17 mouse cellular contexts compared by ENCODE assay signal in genomic region chr8:57436437-57436796, GRCm38 (mm10). TPM values are rescaled to one million over a fixed set of nuclear protein-coding genes. Genes with fewer than 3 reads are reported as not detected.
DNase-seq lines count a peak whose midpoint lies in the region; ATAC-seq lines count a peak whose summit lies in the region.
"Had no signal": no experiment of that assay in that cellular context is flagged by ENCODE, and none has a peak within 500 bp of the region (broad histone marks: within the 10 kb centered on the region; RNA-seq: fewer than 3 reads in every experiment).

No protein-coding gene starts in this region.

- no peak overlapping the region for H3K4me3 ChIP-seq in embryonic facial prominence, embryonic 12.5 days
- no peak overlapping the region for H3K4me3 ChIP-seq in embryonic facial prominence, embryonic 10.5 days
- H3K4me3 ChIP-seq in limb, embryonic 12.5 days (replicated peaks), result no peak overlapping the region
- no peak overlapping the region for H3K4me3 ChIP-seq in limb, embryonic 10.5 days
- H3K4me3 ChIP-seq in embryonic facial prominence, embryonic 13.5 days, result no peak overlapping the region
- H3K4me3 ChIP-seq in limb, embryonic 13.5 days, result no peak overlapping the region
- H3K4me3 ChIP-seq: erythroblast, embryonic 14.5 days; heart, embryonic 12.5 days; intestine, embryonic 15.5 days; midbrain, embryonic 12.5 days; myocyte had no signal

- ATAC-seq in embryonic facial prominence, embryonic 12.5 days (ENCODE audit: insufficient number of reproducible peaks, insufficient read depth, low FRiP score, low TSS enrichment), result no peak
- no peak for ATAC-seq in limb, embryonic 12.5 days (ENCODE audit: insufficient number of reproducible peaks, insufficient read depth, low FRiP score, low TSS enrichment, low read depth)
- no peak for ATAC-seq in embryonic facial prominence, embryonic 13.5 days (ENCODE audit: insufficient number of reproducible peaks, insufficient read depth, low FRiP score, low TSS enrichment, low read depth)
- ATAC-seq in limb, embryonic 13.5 days (ENCODE audit: low FRiP score, low read depth), result no peak; the same call in 1 of the 2 replicates
- ATAC-seq: intestine, embryonic 15.5 days had no signal

- no peak overlapping the region for H3K9ac ChIP-seq in embryonic facial prominence, embryonic 12.5 days
- no peak overlapping the region for H3K9ac ChIP-seq in limb, embryonic 12.5 days (replicated peaks)
- H3K9ac ChIP-seq in embryonic facial prominence, embryonic 13.5 days, result no peak overlapping the region
- no peak overlapping the region for H3K9ac ChIP-seq in limb, embryonic 13.5 days
- H3K9ac ChIP-seq: heart, embryonic 12.5 days; intestine, embryonic 15.5 days; midbrain, embryonic 12.5 days had no signal

- no peak overlapping the region for H3K4me2 ChIP-seq in embryonic facial prominence, embryonic 12.5 days (replicated peaks)
- peak overlapping the region; percentile 36; the same call in 1 of the 2 replicates for H3K4me2 ChIP-seq in limb, embryonic 12.5 days
- H3K4me2 ChIP-seq in embryonic facial prominence, embryonic 13.5 days, result peak overlapping the region; percentile 44
- peak overlapping the region; percentile 38 for H3K4me2 ChIP-seq in limb, embryonic 13.5 days (replicated peaks)
- H3K4me2 ChIP-seq: heart, embryonic 12.5 days; intestine, embryonic 15.5 days; midbrain, embryonic 12.5 days had no signal

- WGBS in embryonic facial prominence, embryonic 12.5 days, result 78% methylated on average over 9 of the region's 9 CpGs
- 87% methylated on average over 9 of the region's 9 CpGs for WGBS in embryonic facial prominence, embryonic 10.5 days
- WGBS in limb, embryonic 12.5 days, result 70% methylated on average over 9 of the region's 9 CpGs
- WGBS in limb, embryonic 10.5 days, result 84% methylated on average over 9 of the region's 9 CpGs
- 49% methylated on average over 9 of the region's 9 CpGs for WGBS in embryonic facial prominence, embryonic 13.5 days
- WGBS in limb, embryonic 13.5 days, result 65% methylated on average over 9 of the region's 9 CpGs

- no peaks in the 10 kb centered on the region for H3K36me3 ChIP-seq in embryonic facial prominence, embryonic 12.5 days
- H3K36me3 ChIP-seq in embryonic facial prominence, embryonic 10.5 days (replicated peaks), result no peaks in the 10 kb centered on the region
- no peaks in the 10 kb centered on the region for H3K36me3 ChIP-seq in limb, embryonic 12.5 days
- no peaks in the 10 kb centered on the region for H3K36me3 ChIP-seq in limb, embryonic 10.5 days
- no peaks in the 10 kb centered on the region for H3K36me3 ChIP-seq in embryonic facial prominence, embryonic 13.5 days
- no peaks in the 10 kb centered on the region for H3K36me3 ChIP-seq in limb, embryonic 13.5 days
- H3K36me3 ChIP-seq: heart, embryonic 12.5 days; intestine, embryonic 15.5 days; midbrain, embryonic 12.5 days had no signal

- H3K4me1 ChIP-seq in embryonic facial prominence, embryonic 12.5 days, result 0 out of 2 replicates have a peak, but pooled peaks cover 9% of the 10 kb centered on the region
- no peaks in the 10 kb centered on the region for H3K4me1 ChIP-seq in embryonic facial prominence, embryonic 10.5 days
- H3K4me1 ChIP-seq in limb, embryonic 12.5 days (replicated peaks), result peaks cover 11% of the 10 kb centered on the region
- peaks cover 12% of the 10 kb centered on the region for H3K4me1 ChIP-seq in limb, embryonic 10.5 days
- H3K4me1 ChIP-seq in embryonic facial prominence, embryonic 13.5 days, result peaks cover 11% of the 10 kb centered on the region
- H3K4me1 ChIP-seq in limb, embryonic 13.5 days, result peaks cover 15% of the 10 kb centered on the region
- H3K4me1 ChIP-seq: intestine, embryonic 15.5 days had no signal

- no peaks in the 10 kb centered on the region for H3K9me3 ChIP-seq in embryonic facial prominence, embryonic 12.5 days
- H3K9me3 ChIP-seq in embryonic facial prominence, embryonic 10.5 days, result no peaks in the 10 kb centered on the region
- H3K9me3 ChIP-seq in limb, embryonic 12.5 days, result no peaks in the 10 kb centered on the region
- H3K9me3 ChIP-seq in limb, embryonic 10.5 days (replicated peaks), result no peaks in the 10 kb centered on the region
- H3K9me3 ChIP-seq in embryonic facial prominence, embryonic 13.5 days, result no peaks in the 10 kb centered on the region
- no peaks in the 10 kb centered on the region for H3K9me3 ChIP-seq in limb, embryonic 13.5 days
- H3K9me3 ChIP-seq: heart, embryonic 12.5 days; intestine, embryonic 15.5 days; midbrain, embryonic 12.5 days had no signal

- H3K27ac ChIP-seq in embryonic facial prominence, embryonic 12.5 days, result 0 out of 2 replicates have a peak overlapping the region, but pooled peaks have one; percentile 23
- no peak overlapping the region for H3K27ac ChIP-seq in embryonic facial prominence, embryonic 10.5 days (replicated peaks)
- peak overlapping the region; percentile 41; the same call in 1 of the 2 replicates for H3K27ac ChIP-seq in limb, embryonic 12.5 days
- no peak overlapping the region for H3K27ac ChIP-seq in limb, embryonic 10.5 days
- peak overlapping the region; percentile 44; the same call in 1 of the 2 replicates for H3K27ac ChIP-seq in embryonic facial prominence, embryonic 13.5 days
- 0 out of 2 replicates have a peak overlapping the region, but pooled peaks have one; percentile 22 for H3K27ac ChIP-seq in limb, embryonic 13.5 days
- H3K27ac ChIP-seq: intestine, embryonic 15.5 days; kidney, postnatal 0 days; midbrain, embryonic 12.5 days had no signal

- no peak for DNase-seq in embryonic facial prominence, embryonic 10.5 days (ENCODE audit: low spot score)
- no peak for DNase-seq in limb, embryonic 10.5 days (ENCODE audit: low spot score)
- no peak for DNase-seq in kidney, postnatal 14 days
- no peak for DNase-seq in adipocyte (ENCODE audit: low spot score)
- DNase-seq: adrenal gland, adult 8-10 months; lung, adult 2 months had no signal

- H3K27me3 ChIP-seq in embryonic facial prominence, embryonic 12.5 days, result no peaks in the 10 kb centered on the region
- H3K27me3 ChIP-seq in embryonic facial prominence, embryonic 10.5 days (replicated peaks; ENCODE audit: low read depth, poor library complexity, severe bottlenecking), result no peaks in the 10 kb centered on the region
- H3K27me3 ChIP-seq in limb, embryonic 12.5 days, result no peaks in the 10 kb centered on the region
- no peaks in the 10 kb centered on the region for H3K27me3 ChIP-seq in limb, embryonic 10.5 days (ENCODE audit: low read depth, poor library complexity, severe bottlenecking)
- H3K27me3 ChIP-seq in embryonic facial prominence, embryonic 13.5 days, result no peaks in the 10 kb centered on the region
- peaks cover 25% of the 10 kb centered on the region for H3K27me3 ChIP-seq in limb, embryonic 13.5 days
- H3K27me3 ChIP-seq: heart, embryonic 12.5 days; intestine, embryonic 15.5 days; midbrain, embryonic 12.5 days had no signal

RNA-seq across cellular contexts. Expression of gene Scrg1, which starts 19.3 kb away (rescaled TPM):
- 2.9 and 3.2 TPM in 2 replicates for polyA plus RNA-seq in embryonic facial prominence, embryonic 12.5 days (2016; fragmentation: Nextera tagmentation; extraction: Ambion mirVana)
- 0.45 and 1.1 TPM in 2 replicates for polyA plus RNA-seq in embryonic facial prominence, embryonic 10.5 days (2016; fragmentation: Nextera tagmentation; extraction: Ambion mirVana)
- 3.9 and 4.4 TPM in 2 replicates for polyA plus RNA-seq in limb, embryonic 12.5 days (2016; fragmentation: Nextera tagmentation; extraction: Ambion mirVana)
- not detected in 2 replicates for polyA plus RNA-seq in limb, embryonic 10.5 days (2016; fragmentation: Nextera tagmentation; extraction: Ambion mirVana)
- polyA plus RNA-seq in embryonic facial prominence, embryonic 13.5 days (2015; fragmentation: Nextera tagmentation; extraction: Ambion mirVana), result 5.5 and 6.1 TPM in 2 replicates
- polyA plus RNA-seq in limb, embryonic 13.5 days (2015; fragmentation: Nextera tagmentation; extraction: Ambion mirVana), result 16.4 and 17.8 TPM in 2 replicates
- polyA plus RNA-seq: erythroblast, embryonic 14.5 days; kidney, postnatal 0 days; midbrain, embryonic 12.5 days; myocyte; small intestine, adult 2 months had no signal

RNA-seq across cellular contexts. Expression of gene Sap30, which starts 51.2 kb away (rescaled TPM):
- polyA plus RNA-seq in embryonic facial prominence, embryonic 12.5 days (2016; fragmentation: Nextera tagmentation; extraction: Ambion mirVana), result 69.8 and 70.9 TPM in 2 replicates
- 72.8 and 76.0 TPM in 2 replicates for polyA plus RNA-seq in embryonic facial prominence, embryonic 10.5 days (2016; fragmentation: Nextera tagmentation; extraction: Ambion mirVana)
- 79.7 and 87.7 TPM in 2 replicates for polyA plus RNA-seq in limb, embryonic 12.5 days (2016; fragmentation: Nextera tagmentation; extraction: Ambion mirVana)
- 76.5 and 82.9 TPM in 2 replicates for polyA plus RNA-seq in limb, embryonic 10.5 days (2016; fragmentation: Nextera tagmentation; extraction: Ambion mirVana)
- 40.4 and 45.6 TPM in 2 replicates for polyA plus RNA-seq in embryonic facial prominence, embryonic 13.5 days (2015; fragmentation: Nextera tagmentation; extraction: Ambion mirVana)
- 40.7 and 42.8 TPM in 2 replicates for polyA plus RNA-seq in limb, embryonic 13.5 days (2015; fragmentation: Nextera tagmentation; extraction: Ambion mirVana)

Comparison
In these comparisons a context has a peak if more than half of its experiments do, and no peak if none do; other contexts are left out.
1. H3K27ac ChIP-seq: peak in embryonic facial prominence, embryonic 12.5 days (single experiment), limb, embryonic 12.5 days (single experiment), embryonic facial prominence, embryonic 13.5 days (single experiment) and limb, embryonic 13.5 days (single experiment); none in embryonic facial prominence, embryonic 10.5 days (single experiment) and limb, embryonic 10.5 days (single experiment).